Mouse (Mus musculus): ENCODE results near the gene Panx1. TPM values are rescaled to one million over a fixed set of nuclear protein-coding genes. Genes with fewer than 3 reads are reported as not detected.

Panx1 gene
- polyA plus RNA-seq, 1 experiment from 2014 or later: 117 TPM

DNA sequence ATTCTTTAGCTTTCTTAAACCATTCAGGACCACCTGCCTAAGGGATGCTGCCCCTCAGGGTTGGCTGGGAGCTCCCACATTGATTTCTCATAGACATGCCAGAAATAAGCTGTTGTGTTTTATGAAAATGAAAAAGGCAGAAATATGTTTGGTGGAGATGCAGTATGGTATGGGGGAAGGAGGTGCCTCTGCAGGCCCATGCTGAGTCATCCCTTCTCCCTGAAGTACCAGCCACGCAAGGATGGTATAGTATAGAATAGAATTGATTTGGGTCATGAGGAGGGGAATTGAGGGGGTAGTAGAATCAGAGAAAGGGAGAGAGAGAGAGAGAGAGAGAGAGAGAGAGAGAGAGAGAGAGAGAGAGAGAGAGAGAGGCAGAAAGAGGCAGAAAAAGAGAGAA is 90.6 kb downstream of the Panx1 start:
- H3K4me2 ChIP-seq (replicated peaks): no peak overlapping the region
- no peak overlapping the region for H3K9ac ChIP-seq (replicated peaks)
- H3K27ac ChIP-seq (replicated peaks): no peak overlapping the region
- no peaks in the 10 kb centered on the region for H3K27me3 ChIP-seq
- ATAC-seq (ENCODE audit: low FRiP score, low read depth): no peak
- WGBS: 93% methylated on average over 1 of the region's 1 CpGs
- H3K9me3 ChIP-seq: peaks cover 4% of the 10 kb centered on the region; the same call in 1 of the 2 replicates
- H3K36me3 ChIP-seq: no peaks in the 10 kb centered on the region
- peaks cover 4% of the 10 kb centered on the region; the same call in 1 of the 2 replicates for H3K4me1 ChIP-seq
- no peak overlapping the region for H3K4me3 ChIP-seq

Other genes with a start within 250 kb of the Panx1 start
- 0.71 and 1.5 TPM in 2 replicates for gene Gpr83, start 185.3 kb downstream of the Panx1 start, polyA plus RNA-seq (2016; fragmentation: Nextera tagmentation; extraction: Ambion mirVana)
- not detected in 2 replicates for gene Izumo1r, start 141.5 kb downstream of the Panx1 start, polyA plus RNA-seq (2016; fragmentation: Nextera tagmentation; extraction: Ambion mirVana)
- not detected in 2 replicates for gene Hephl1, start 66.6 kb upstream of the Panx1 start, polyA plus RNA-seq (2016; fragmentation: Nextera tagmentation; extraction: Ambion mirVana)
- 3.1 and 3.5 TPM in 2 replicates for gene Vstm5, start 193.6 kb upstream of the Panx1 start, polyA plus RNA-seq (2016; fragmentation: Nextera tagmentation; extraction: Ambion mirVana)
- 49.2 and 50.7 TPM in 2 replicates for gene Med17, start 234.5 kb upstream of the Panx1 start, polyA plus RNA-seq (2016; fragmentation: Nextera tagmentation; extraction: Ambion mirVana)

All from midbrain, embryonic 12.5 days (tissue).